Mouse (Mus musculus) embryonic facial prominence, embryonic 13.5 days (tissue): Measurements from ENCODE around the gene Amhr2. TPM values are rescaled to one million over a fixed set of nuclear protein-coding genes. Genes with fewer than 3 reads are reported as not detected.

Experiments used
- ATAC-seq: fragments of 200-750 bp; cut with Nextera tagmentation; 2 replicates; pipeline ENCODE4 v1.8.0; 2017; ENCODE audit warnings: low read depth; ENCODE audit not compliant: insufficient number of reproducible peaks, insufficient read depth, low FRiP score, low TSS enrichment
- H3K27ac ChIP-seq: fragments of 300-500 bp; sonication (generic); 2 replicates; pipeline ENCODE4 v1.5.1; 2015; ENCODE audit warnings: moderate library complexity, mild to moderate bottlenecking, inconsistent platforms
- H3K27me3 ChIP-seq: fragments of 300-500 bp; sonication (generic); 2 replicates; pipeline ENCODE4 v1.6.1; 2015; ENCODE audit warnings: mild to moderate bottlenecking, inconsistent platforms
- H3K36me3 ChIP-seq: fragments of 300-500 bp; sonication (generic); 2 replicates; pipeline ENCODE4 v1.6.1; 2015; ENCODE audit warnings: mild to moderate bottlenecking, inconsistent platforms
- H3K4me1 ChIP-seq: fragments of 300-500 bp; sonication (generic); 2 replicates; pipeline ENCODE4 v1.6.1; 2015; ENCODE audit warnings: inconsistent platforms
- H3K4me2 ChIP-seq: fragments of 300-500 bp; sonication (generic); 2 replicates; pipeline ENCODE4 v1.6.1; 2015; ENCODE audit warnings: moderate library complexity, mild to moderate bottlenecking, inconsistent platforms
- H3K4me3 ChIP-seq: fragments of 300-500 bp; sonication (generic); 2 replicates; pipeline ENCODE4 v1.5.1; 2015; ENCODE audit warnings: mild to moderate bottlenecking, inconsistent platforms
- H3K9ac ChIP-seq: fragments of 300-500 bp; sonication (generic); 2 replicates; pipeline ENCODE4 v1.6.1; 2015; ENCODE audit warnings: mild to moderate bottlenecking, inconsistent platforms
- H3K9me3 ChIP-seq: fragments of 300-500 bp; sonication (generic); 2 replicates; pipeline ENCODE4 v1.6.1; 2016; ENCODE audit warnings: inconsistent platforms
- WGBS: fragments of 180-500 bp; shearing (Covaris S2); methylation state at CpG from one replicate; pipeline ENCODE4 v1.1.7; 2015; ENCODE audit warnings: mixed read lengths; 5-methylcytosine and 5-hydroxymethylcytosine counted together
- polyA plus RNA-seq: library from polyadenylated mRNA; unstranded; fragments of >200 nt; fragmentation: Nextera tagmentation; extraction: Ambion mirVana; gene quantifications from 2 replicates; pipeline ENCODE4 v1.2.1, GENCODE M21; 2015

The Amhr2 gene
- polyA plus RNA-seq, 1 experiment from 2014 or later: not detected

DNA sequence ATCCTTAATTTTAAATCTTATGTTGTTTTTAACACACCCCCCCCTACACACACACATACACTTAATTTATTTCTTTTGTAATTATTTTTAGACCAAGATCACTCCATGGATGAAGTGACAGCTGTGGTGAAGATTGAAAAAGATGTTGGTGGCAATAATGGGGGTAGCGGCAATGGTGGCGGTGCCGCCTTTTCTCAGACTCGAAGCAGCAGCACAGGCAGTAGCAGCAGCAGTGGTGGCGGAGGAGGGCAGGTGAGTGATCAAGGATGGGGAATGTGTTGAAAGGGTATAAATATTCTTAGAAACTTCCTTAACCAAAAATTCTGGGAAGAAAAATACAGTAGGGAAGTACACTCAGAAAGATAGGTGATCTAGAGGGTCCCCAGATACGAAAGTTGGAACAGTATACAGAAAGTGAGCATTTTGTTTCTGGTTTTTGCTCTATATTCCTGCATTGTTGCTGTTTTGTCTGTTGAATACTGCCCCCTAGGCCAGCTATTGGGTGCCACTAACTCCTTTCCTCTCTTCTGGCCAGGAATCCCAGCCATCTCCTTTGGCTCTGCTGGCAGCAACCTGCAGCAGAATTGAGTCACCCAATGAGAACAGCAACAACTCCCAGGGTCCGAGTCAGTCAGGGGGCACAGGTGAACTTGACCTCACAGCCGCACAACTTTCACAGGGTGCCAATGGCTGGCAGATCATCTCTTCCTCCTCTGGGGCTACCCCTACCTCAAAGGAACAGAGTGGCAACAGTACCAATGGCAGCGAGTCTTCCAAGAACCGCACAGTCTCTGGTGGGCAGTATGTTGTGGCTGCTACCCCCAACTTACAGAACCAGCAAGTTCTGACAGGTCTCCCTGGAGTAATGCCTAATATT, 37.2 kb upstream of the Amhr2 start:
- Histone ChIP-seq H3K4me2 (peak overlapping the region; percentile 58; the same call in 1 of the 2 replicates), H3K4me1 (peaks cover 47% of the 10 kb centered on the region), H3K27me3 (no peaks in the 10 kb centered on the region), H3K4me3 (no peak overlapping the region), H3K9me3 (no peaks in the 10 kb centered on the region), H3K9ac (no peak overlapping the region; the same call in 1 of the 2 replicates), H3K27ac (no peak overlapping the region), H3K36me3 (peaks cover 55% of the 10 kb centered on the region)
- no peak for ATAC-seq
- WGBS: 93% methylated on average over 10 of the region's 10 CpGs

- no peak overlapping the region; the same call in 1 of the 2 replicates for H3K9ac ChIP-seq
- peak overlapping the region; percentile 37 for H3K4me2 ChIP-seq
- H3K4me3 ChIP-seq: peak overlapping the region; percentile 9; the same call in 1 of the 2 replicates
- H3K9me3 ChIP-seq: no peaks in the 10 kb centered on the region
- no peak for ATAC-seq
- no peaks in the 10 kb centered on the region for H3K27me3 ChIP-seq
- 84% methylated on average over 2 of the region's 2 CpGs for WGBS
- H3K27ac ChIP-seq: no peak overlapping the region
- peaks cover 50% of the 10 kb centered on the region for H3K4me1 ChIP-seq
- H3K36me3 ChIP-seq: peaks cover 61% of the 10 kb centered on the region
Observed at GRCm38 (mm10) chr15:102408558-102409130, 36.5 kb upstream of the Amhr2 start.

GRCm38 (mm10) chr15:102409286-102409685, 35.9 kb upstream of the Amhr2 start:
- peak overlapping the region; percentile 9 for H3K4me3 ChIP-seq
- peak overlapping the region; percentile 37 for H3K4me2 ChIP-seq
- no peak overlapping the region for H3K27ac ChIP-seq
- H3K36me3 ChIP-seq: peaks cover 64% of the 10 kb centered on the region
- H3K27me3 ChIP-seq: no peaks in the 10 kb centered on the region
- WGBS: 89% methylated on average over 3 of the region's 3 CpGs
- peaks cover 50% of the 10 kb centered on the region for H3K4me1 ChIP-seq
- no peaks in the 10 kb centered on the region for H3K9me3 ChIP-seq
- ATAC-seq: no peak
- no peak overlapping the region for H3K9ac ChIP-seq

DNA sequence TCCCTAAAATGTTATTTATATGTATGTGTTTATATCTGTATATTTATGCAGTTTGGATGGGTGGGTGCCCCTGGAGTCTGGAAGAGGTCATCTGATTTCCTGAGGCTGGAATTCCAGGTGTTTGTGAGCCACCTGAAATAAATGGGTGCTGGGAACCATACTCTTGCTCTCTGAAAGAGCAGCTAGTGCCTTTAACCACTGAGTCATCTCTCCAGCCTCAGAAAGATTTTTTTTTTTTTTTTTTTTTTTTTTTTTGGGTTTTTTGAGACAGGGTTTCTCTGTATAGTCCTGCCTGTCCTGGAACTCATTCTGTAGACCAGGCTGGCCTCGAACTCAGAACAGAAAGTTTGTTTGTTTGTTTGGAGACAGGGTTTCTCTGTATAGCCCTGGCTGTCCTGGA, 34.1 kb upstream of the Amhr2 start:
- Histone ChIP-seq H3K9ac (no peak overlapping the region), H3K27me3 (no peaks in the 10 kb centered on the region), H3K4me2 (peak overlapping the region; percentile 37), H3K9me3 (no peaks in the 10 kb centered on the region), H3K27ac (no peak overlapping the region), H3K4me1 (peaks cover 46% of the 10 kb centered on the region), H3K36me3 (peaks cover 75% of the 10 kb centered on the region), H3K4me3 (0 out of 2 replicates have a peak overlapping the region, but pooled peaks have one; percentile 19)
- WGBS: 86% methylated on average over 1 of the region's 1 CpGs
- ATAC-seq: no peak

DNA sequence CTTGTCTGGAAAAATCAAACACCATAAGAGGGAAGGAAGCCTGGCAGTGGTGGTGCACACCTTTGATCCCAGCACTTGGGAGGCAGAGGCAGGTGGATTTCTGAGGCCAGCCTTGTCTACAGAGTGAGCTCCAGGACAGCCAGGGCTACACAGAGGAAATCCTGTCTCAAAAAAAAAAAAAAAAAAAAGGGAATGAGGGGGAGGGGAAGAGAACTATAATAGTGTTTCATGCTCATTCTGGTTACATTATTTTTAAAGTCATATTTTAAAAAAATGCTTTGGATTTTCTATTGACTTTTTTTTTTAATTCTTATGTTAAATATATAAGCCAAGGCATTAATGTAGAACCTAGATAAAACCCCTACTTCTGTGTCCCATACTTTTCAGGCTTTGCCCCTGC, 31.5 kb upstream of the Amhr2 start:
- peaks cover 76% of the 10 kb centered on the region for H3K36me3 ChIP-seq
- H3K4me1 ChIP-seq: peaks cover 30% of the 10 kb centered on the region
- ATAC-seq: no peak

GRCm38 (mm10) chr15:102417524-102417923, 27.6 kb upstream of the Amhr2 start:
- H3K9ac ChIP-seq: no peak overlapping the region
- peaks cover 54% of the 10 kb centered on the region for H3K36me3 ChIP-seq
- 0 out of 2 replicates have a peak, but pooled peaks cover 3% of the 10 kb centered on the region for H3K4me1 ChIP-seq
- no peak overlapping the region for H3K4me2 ChIP-seq
- no peaks in the 10 kb centered on the region for H3K27me3 ChIP-seq
- H3K27ac ChIP-seq: no peak overlapping the region
- no peak overlapping the region for H3K4me3 ChIP-seq
- no peak for ATAC-seq
- 92% methylated on average over 2 of the region's 2 CpGs for WGBS
- no peaks in the 10 kb centered on the region for H3K9me3 ChIP-seq

More for the DNA sequence above, 31.5 kb upstream of the Amhr2 start:
- no peak overlapping the region for H3K27ac ChIP-seq
- H3K9me3 ChIP-seq: no peaks in the 10 kb centered on the region
- H3K9ac ChIP-seq: no peak overlapping the region
- H3K4me3 ChIP-seq: no peak overlapping the region
- no peak overlapping the region for H3K4me2 ChIP-seq
- H3K27me3 ChIP-seq: no peaks in the 10 kb centered on the region

DNA sequence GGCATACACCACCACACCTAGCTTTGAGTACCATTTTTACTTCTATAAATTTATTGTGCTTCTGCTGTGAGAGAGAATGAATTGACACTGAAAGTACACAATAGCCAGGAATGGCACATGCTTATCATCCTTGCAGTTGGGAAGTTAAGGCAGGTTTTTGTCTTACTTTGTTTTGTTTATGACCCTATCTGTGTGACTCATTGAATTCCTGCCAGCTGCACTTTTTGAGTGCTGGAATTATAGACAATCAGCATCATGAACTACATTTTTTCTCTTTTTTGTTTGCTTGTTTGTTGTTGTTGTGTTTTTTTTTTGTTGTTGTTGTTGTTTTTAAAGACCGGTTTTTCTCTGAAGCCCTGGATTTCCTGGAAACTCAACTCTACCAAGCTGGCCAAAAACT, 24.2 kb upstream of the Amhr2 start:
- no peaks in the 10 kb centered on the region for H3K27me3 ChIP-seq
- H3K4me3 ChIP-seq: no peak overlapping the region
- ATAC-seq: no peak
- peaks cover 47% of the 10 kb centered on the region for H3K36me3 ChIP-seq
- no peak overlapping the region for H3K4me2 ChIP-seq
- no peak overlapping the region for H3K27ac ChIP-seq
- no peaks in the 10 kb centered on the region for H3K4me1 ChIP-seq
- 52% methylated on average over 1 of the region's 1 CpGs for WGBS
- no peaks in the 10 kb centered on the region for H3K9me3 ChIP-seq
- no peak overlapping the region for H3K9ac ChIP-seq

- no peak overlapping the region for H3K4me3 ChIP-seq
- no peak overlapping the region for H3K4me2 ChIP-seq
- H3K36me3 ChIP-seq: peaks cover 48% of the 10 kb centered on the region
- no peaks in the 10 kb centered on the region for H3K9me3 ChIP-seq
- H3K9ac ChIP-seq: no peak overlapping the region
- 60% methylated on average over 3 of the region's 3 CpGs for WGBS
- no peaks in the 10 kb centered on the region for H3K4me1 ChIP-seq
- ATAC-seq: no peak
- H3K27ac ChIP-seq: no peak overlapping the region
- H3K27me3 ChIP-seq: no peaks in the 10 kb centered on the region
Observed at GRCm38 (mm10) chr15:102421437-102421836, 23.7 kb upstream of the Amhr2 start.

DNA sequence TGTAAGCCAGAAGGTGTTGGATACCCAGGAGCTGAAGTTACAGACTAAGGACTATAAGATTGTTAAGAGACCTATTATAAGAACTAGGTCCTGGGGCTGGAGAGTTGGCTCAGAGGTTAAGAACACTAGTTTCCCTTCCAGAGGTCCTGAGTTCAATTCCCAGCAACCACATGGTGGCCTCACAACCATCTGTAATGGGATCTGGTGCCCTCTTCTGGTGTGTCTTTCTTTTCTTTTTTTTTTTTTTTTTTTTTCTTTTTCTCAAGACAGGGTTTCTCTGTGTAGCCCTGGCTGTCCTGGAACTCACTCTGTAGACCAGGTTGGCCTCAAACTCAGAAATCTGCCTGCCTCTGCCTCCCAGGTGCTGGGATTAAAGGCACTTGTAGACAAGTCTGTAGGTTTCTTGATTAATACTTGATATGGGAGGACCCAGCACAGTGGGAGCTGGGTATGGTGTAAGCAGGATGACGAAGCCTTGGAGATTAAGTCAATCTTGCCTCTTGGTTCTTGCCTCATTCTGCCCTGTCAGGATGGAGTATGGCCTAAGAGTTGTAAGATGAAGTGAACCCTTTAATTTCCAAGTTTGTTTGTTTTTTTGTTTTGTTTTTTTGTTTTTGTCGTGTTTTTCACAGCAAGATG, 21.4 kb upstream of the Amhr2 start:
- peaks cover 56% of the 10 kb centered on the region for H3K36me3 ChIP-seq
- H3K4me2 ChIP-seq: no peak overlapping the region
- no peak overlapping the region for H3K4me3 ChIP-seq
- no peaks in the 10 kb centered on the region for H3K27me3 ChIP-seq
- no peak overlapping the region for H3K27ac ChIP-seq
- H3K9ac ChIP-seq: no peak overlapping the region
- WGBS: 95% methylated on average over 2 of the region's 2 CpGs
- H3K4me1 ChIP-seq: no peaks in the 10 kb centered on the region
- H3K9me3 ChIP-seq: no peaks in the 10 kb centered on the region
- no peak for ATAC-seq

- whole genome bisulfite sequencing: 88% methylated on average over 2 of the region's 2 CpGs
- no peak overlapping the region for H3K4me2 ChIP-seq
- no peak for ATAC-seq
- no peak overlapping the region for H3K4me3 ChIP-seq
- no peaks in the 10 kb centered on the region for H3K4me1 ChIP-seq
- H3K9ac ChIP-seq: no peak overlapping the region
- no peak overlapping the region for H3K27ac ChIP-seq
- H3K27me3 ChIP-seq: no peaks in the 10 kb centered on the region
- no peaks in the 10 kb centered on the region for H3K9me3 ChIP-seq
- peaks cover 55% of the 10 kb centered on the region for H3K36me3 ChIP-seq
Observed at GRCm38 (mm10) chr15:102424657-102425056, 20.5 kb upstream of the Amhr2 start.

- ATAC-seq: no peak
- Histone ChIP-seq H3K27ac (no peak overlapping the region), H3K27me3 (no peaks in the 10 kb centered on the region), H3K4me3 (no peak overlapping the region), H3K9me3 (no peaks in the 10 kb centered on the region), H3K36me3 (peaks cover 74% of the 10 kb centered on the region), H3K4me2 (no peak overlapping the region), H3K9ac (no peak overlapping the region), H3K4me1 (no peaks in the 10 kb centered on the region)
- WGBS: 100% methylated on average over 1 of the region's 1 CpGs
Observed at GRCm38 (mm10) chr15:102426963-102427362, 18.2 kb upstream of the Amhr2 start.
